Mouse (Mus musculus) megakaryocyte, adult 5-6 weeks (primary cell): ENCODE measurements around the gene Nbea. TPM values are rescaled to one million over a fixed set of nuclear protein-coding genes. Genes with fewer than 3 reads are reported as not detected.
A peak's percentile ranks its signal among the peaks of the same experiment; 100 is the strongest.
"Not testable (repeated sequence)": the region's sequence is repeated elsewhere in the genome, so short reads cannot be mapped to it uniquely, and the experiment has no call there.

Experiments used
- ATAC-seq: 2 replicates; pipeline ENCODE4 v1.8.0; 2016; ENCODE audit warnings: mild to moderate bottlenecking, inconsistent platforms; ENCODE audit not compliant: poor library complexity, severe bottlenecking
- total RNA-seq, 2 experiments: library from RNA; stranded (forward) in 1 of 2; stranded (reverse) in 1 of 2; fragments of 153-499, 151-499 nt in 1 of 2; fragments of 221-1000, 200-1000 nt in 1 of 2; gene quantifications; 2 replicates each; pipeline versions ENCODE4 v1.2.3 to v1.2.4; 2015 to 2017

The Nbea gene
- total RNA-seq, 2 experiments from 2014 or later: 0.02 to 0.07 TPM

GRCm38 (mm10) chr3:55674185-55674584 lies 509.3 kb downstream of the Nbea start:
- no peak for ATAC-seq

- peak; percentile 52; the same call in 1 of the 2 replicates for ATAC-seq
Observed at GRCm38 (mm10) chr3:55667048-55667447, 516.5 kb downstream of the Nbea start.

- ATAC-seq: no peak
Observed at GRCm38 (mm10) chr3:55665928-55666327, 517.6 kb downstream of the Nbea start.

- no peak for ATAC-seq
Observed at GRCm38 (mm10) chr3:55664713-55665112, 518.8 kb downstream of the Nbea start.

GRCm38 (mm10) chr3:55661678-55662445 lies 521.6 kb downstream of the Nbea start:
- ATAC-seq: 0 out of 2 replicates have a peak, but pooled peaks have one; percentile 39

GRCm38 (mm10) chr3:55660261-55660838 lies 523.2 kb downstream of the Nbea start:
- peak; percentile 80 for ATAC-seq

- ATAC-seq: no peak
Observed at GRCm38 (mm10) chr3:55659558-55660215, 523.8 kb downstream of the Nbea start.

- peak; percentile 98 for ATAC-seq
Observed at GRCm38 (mm10) chr3:55652321-55652720, 531.2 kb downstream of the Nbea start.

- peak; percentile 38 for ATAC-seq
Observed at GRCm38 (mm10) chr3:55651877-55652276, 531.6 kb downstream of the Nbea start.

- no peak for ATAC-seq
Observed at GRCm38 (mm10) chr3:55649541-55649940, 534.0 kb downstream of the Nbea start.

- ATAC-seq: no peak
Observed at GRCm38 (mm10) chr3:55648299-55648698, 535.2 kb downstream of the Nbea start.

- no peak for ATAC-seq
Observed at GRCm38 (mm10) chr3:55647176-55647575, 536.3 kb downstream of the Nbea start.

- ATAC-seq: no peak
Observed at GRCm38 (mm10) chr3:55646437-55646836, 537.1 kb downstream of the Nbea start.

- ATAC-seq: no peak
Observed at GRCm38 (mm10) chr3:55644035-55644618, 539.4 kb downstream of the Nbea start.

- no peak for ATAC-seq
Observed at GRCm38 (mm10) chr3:55637660-55638059, 545.8 kb downstream of the Nbea start.

GRCm38 (mm10) chr3:55635542-55636172 lies 547.8 kb downstream of the Nbea start:
- no peak for ATAC-seq

- ATAC-seq: no peak
Observed at GRCm38 (mm10) chr3:55627054-55627453, 556.4 kb downstream of the Nbea start.

- not testable (repeated sequence) for ATAC-seq
Observed at GRCm38 (mm10) chr3:55621958-55622357, 561.5 kb downstream of the Nbea start.

GRCm38 (mm10) chr3:55618396-55618795 lies 565.1 kb downstream of the Nbea start:
- no peak for ATAC-seq

- no peak for ATAC-seq
Observed at GRCm38 (mm10) chr3:55612459-55613115, 570.9 kb downstream of the Nbea start.
